Mouse (Mus musculus) cortical plate, adult 2 months (tissue): ENCODE results near the gene Tmcc2. TPM values are rescaled to one million over a fixed set of nuclear protein-coding genes. Genes with fewer than 3 reads are reported as not detected.

Experiments used
- H3K27ac ChIP-seq: fragments of 200-500 bp; 2 replicates; pipeline ENCODE4 v1.5.1; 2012; ENCODE audit warnings: low read length, control low read depth, inconsistent platforms; ENCODE audit not compliant: insufficient read depth
- H3K4me1 ChIP-seq: fragments of 200-500 bp; 2 replicates; pipeline ENCODE4 v1.6.1; 2011; ENCODE audit warnings: low read length; ENCODE audit not compliant: control insufficient read depth, insufficient read depth
- H3K4me3 ChIP-seq: fragments of 200-500 bp; 2 replicates; pipeline ENCODE4 v1.5.1; 2011; ENCODE audit warnings: mild to moderate bottlenecking, low read length, control low read depth; ENCODE audit not compliant: insufficient read depth
- CTCF ChIP-seq: fragments of 200-500 bp; IDR thresholded peaks from 2 replicates; pipeline ENCODE4 v1.5.1; 2011; ENCODE audit warnings: mild to moderate bottlenecking, control low read depth, low read length; ENCODE audit not compliant: insufficient read depth; ENCODE audit errors: extremely low read depth
- POLR2A ChIP-seq: fragments of 200-500 bp; IDR thresholded peaks from 2 replicates; pipeline ENCODE4 v1.6.1; 2011; ENCODE audit warnings: mild to moderate bottlenecking, low read length, control low read depth; ENCODE audit not compliant: insufficient read depth; ENCODE audit errors: extremely low read depth
- polyA plus RNA-seq: library from polyadenylated mRNA; depleted of rRNA; stranded (reverse); fragments of >200 nt; gene quantifications from 2 replicates; pipeline ENCODE4 v1.2.3, GENCODE M21; 2012

Tmcc2 gene
- polyA plus RNA-seq, 1 experiment: 124 TPM

DNA sequence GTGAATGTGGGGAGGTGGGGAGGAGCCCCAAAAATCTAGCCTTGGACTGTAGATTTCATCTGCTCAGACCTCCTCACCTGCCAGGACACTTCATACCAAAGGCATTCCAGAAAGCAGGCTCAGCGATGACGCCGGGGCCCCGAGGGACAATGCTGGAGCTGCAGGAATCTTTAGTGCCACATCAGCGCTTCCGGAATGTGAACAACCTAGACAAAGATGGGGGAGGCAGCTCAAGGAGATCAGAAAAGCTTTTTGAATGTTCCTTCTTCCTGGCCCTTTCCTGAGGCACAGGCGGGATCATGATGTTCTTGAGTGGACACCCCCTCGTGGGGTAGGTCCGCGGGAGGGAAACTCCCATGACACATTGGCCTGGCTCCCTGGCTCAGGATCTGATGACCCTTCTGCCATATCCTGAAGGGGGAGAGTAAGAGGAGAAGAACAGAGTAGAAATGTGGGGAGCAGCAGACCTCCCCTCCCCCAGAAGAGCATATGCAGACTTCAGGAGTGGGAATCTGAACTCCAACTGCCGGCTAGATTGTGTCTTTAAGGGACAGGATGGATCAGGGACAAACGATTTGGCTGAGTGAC is 55.6 kb downstream of the Tmcc2 start:
- Histone ChIP-seq H3K4me1 (no peaks in the 10 kb centered on the region), H3K27ac (no peak overlapping the region), H3K4me3 (no peak overlapping the region)
- no peak for TF ChIP-seq CTCF

DNA sequence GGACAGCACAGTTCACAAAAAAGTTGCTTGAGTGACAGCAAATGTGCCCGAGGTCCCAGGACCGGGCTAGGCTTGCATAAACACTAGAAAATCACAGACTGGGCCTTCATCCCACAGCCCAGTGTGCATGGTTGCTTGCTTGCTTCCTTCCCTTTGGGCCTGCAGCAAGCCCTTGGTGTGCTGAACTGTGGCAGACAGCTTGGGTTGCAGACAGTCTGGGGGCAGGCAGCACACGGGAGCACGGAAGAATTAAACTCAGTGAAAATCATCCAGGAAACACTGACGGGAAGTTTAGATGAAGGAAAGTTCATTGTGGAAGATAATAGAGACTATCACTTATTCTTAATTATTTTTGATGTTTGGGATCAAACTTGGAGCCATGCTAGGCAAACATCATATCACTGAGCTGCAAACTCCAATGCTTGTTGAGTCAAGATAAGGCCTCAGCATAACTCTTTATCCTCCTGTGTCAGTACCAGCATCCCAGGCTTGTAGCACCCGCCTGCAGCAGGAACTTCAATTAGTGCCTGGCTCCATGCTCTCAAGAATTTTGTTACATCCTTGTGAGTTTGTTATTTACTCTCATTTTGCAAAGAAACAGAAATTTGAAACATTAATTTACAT is 56.8 kb downstream of the Tmcc2 start:
- H3K4me3 ChIP-seq: no peak overlapping the region
- H3K4me1 ChIP-seq: no peaks in the 10 kb centered on the region
- TF ChIP-seq CTCF (no peak), POLR2A (no peak)
- no peak overlapping the region for H3K27ac ChIP-seq

DNA sequence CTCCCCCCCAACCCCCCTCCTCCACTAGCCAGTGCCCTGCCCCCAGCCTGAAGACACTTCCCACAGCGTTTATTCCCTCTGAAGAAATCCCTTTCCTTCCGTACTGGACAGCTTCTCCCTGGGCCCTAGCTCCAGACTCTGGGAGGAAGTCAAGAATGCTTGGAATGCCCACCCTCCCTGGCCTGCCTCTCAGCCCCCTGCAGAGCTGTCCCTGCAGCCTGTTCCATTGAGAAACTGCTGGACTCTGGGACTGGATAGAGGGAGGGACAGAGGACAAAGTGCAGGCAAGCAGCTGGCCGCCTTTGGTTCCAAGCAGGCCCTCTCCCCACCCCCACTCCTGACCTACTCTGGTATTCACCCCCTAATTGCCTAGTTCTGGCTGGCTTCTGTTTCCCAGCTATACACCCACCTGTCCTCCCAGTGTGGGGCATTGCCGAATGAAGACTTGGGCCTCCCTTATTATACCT is 57.4 kb downstream of the Tmcc2 start:
- Histone ChIP-seq H3K27ac (no peak overlapping the region), H3K4me3 (no peak overlapping the region), H3K4me1 (no peaks in the 10 kb centered on the region)
- no peak for TF ChIP-seq CTCF
- no peak for TF ChIP-seq POLR2A

DNA sequence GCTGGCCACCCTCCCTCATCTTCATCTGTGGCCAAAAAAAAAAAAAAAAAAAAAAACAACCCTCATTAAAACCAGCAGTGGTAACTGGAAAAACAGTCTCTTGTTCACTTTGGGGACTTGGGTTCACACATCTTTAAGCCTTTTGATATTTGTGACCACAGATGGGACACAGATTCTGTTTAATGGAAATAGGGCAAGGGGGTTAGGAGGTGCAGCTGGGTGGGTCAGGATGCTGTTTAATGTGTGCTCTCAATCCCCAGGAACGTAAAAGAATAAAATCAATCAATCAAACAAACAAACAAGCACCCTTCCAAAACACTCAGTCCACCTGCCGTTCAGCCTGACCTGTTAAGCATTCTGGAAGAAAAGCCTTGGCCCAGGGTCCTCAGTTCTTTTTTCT is 57.9 kb downstream of the Tmcc2 start:
- Histone ChIP-seq H3K27ac (no peak overlapping the region), H3K4me3 (no peak overlapping the region), H3K4me1 (no peaks in the 10 kb centered on the region)
- TF ChIP-seq POLR2A: no peak
- no peak for TF ChIP-seq CTCF

DNA sequence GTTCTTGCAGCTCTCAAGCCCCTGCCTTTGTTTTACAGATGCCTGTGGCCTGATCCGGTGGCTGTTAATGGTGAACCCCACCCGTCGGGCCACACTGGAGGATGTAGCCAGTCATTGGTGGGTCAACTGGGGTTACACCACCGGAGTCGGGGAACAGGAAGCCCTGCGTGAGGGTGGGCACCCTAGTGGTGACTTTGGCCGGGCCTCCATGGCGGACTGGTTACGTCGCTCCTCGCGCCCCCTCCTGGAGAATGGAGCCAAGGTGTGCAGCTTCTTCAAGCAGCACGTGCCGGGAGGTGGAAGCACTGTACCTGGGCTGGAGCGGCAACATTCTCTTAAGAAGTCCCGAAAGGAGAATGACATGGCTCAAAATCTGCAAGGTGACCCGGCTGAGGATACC is 59.8 kb downstream of the Tmcc2 start:
- Histone ChIP-seq H3K4me1 (no peaks in the 10 kb centered on the region), H3K4me3 (no peak overlapping the region), H3K27ac (no peak overlapping the region)
- no peak for TF ChIP-seq POLR2A
- TF ChIP-seq CTCF: no peak

DNA sequence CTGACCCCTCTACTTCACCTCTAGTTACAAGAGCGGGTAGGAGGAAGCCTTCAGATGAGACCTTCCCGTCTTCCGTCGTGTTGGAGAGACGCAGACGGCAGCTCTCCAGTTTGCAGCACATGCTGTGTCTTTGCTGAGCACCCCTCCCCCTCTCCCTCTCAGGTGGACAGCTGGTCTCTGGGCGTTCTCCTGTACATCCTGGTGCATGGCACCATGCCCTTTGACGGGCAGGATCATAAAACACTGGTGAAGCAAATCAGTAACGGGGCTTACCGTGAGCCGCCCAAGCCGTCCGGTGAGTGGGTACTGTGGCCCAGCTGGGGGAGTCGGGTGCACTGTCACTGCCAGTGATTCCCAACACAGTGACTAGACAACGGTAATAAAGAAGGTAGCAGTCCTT is 60.7 kb downstream of the Tmcc2 start:
- Histone ChIP-seq H3K27ac (no peak overlapping the region), H3K4me1 (no peaks in the 10 kb centered on the region), H3K4me3 (no peak overlapping the region)
- TF ChIP-seq POLR2A (no peak), CTCF (no peak)

DNA sequence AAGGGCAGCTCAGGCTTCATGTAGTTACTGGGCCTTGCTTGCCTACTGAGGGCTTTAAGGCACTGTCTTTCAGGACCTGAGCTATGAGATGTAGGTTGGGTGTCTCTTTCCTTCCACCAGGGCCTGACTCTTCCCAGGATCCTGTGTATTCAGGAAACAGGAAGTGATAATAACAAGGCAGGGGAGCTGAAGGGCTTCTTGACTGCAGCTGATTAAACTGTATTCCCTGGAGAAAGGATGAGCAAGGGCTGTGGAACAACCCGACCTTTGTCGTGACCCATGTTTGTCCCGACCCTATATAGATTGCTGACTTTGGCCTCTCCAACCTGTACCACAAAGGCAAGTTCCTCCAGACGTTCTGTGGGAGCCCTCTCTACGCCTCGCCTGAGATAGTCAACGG is 61.4 kb downstream of the Tmcc2 start:
- no peak for TF ChIP-seq POLR2A
- no peak for TF ChIP-seq CTCF
- no peak overlapping the region for H3K27ac ChIP-seq
- no peaks in the 10 kb centered on the region for H3K4me1 ChIP-seq
- no peak overlapping the region for H3K4me3 ChIP-seq

DNA sequence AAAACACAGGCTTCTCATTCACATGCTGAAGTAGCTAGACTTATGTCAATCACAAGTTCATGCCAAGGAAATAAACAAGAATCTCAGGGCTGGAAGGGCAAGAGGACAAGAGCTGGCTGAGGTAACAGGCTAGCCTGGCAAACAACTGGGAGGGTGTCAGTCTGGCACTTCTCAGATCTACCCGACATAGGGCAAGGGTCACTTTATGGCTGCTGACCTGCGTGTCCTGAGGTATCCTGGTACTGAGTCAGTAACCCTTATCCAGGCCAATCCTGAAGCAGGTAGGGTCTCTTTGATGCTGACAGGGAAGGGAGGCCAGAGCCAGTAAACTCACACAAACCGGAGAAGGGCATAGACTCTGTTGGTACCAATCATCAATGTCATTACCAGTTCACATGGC is 62.5 kb downstream of the Tmcc2 start:
- no peak overlapping the region for H3K27ac ChIP-seq
- H3K4me3 ChIP-seq: no peak overlapping the region
- TF ChIP-seq POLR2A (no peak), CTCF (no peak)
- H3K4me1 ChIP-seq: no peaks in the 10 kb centered on the region

DNA sequence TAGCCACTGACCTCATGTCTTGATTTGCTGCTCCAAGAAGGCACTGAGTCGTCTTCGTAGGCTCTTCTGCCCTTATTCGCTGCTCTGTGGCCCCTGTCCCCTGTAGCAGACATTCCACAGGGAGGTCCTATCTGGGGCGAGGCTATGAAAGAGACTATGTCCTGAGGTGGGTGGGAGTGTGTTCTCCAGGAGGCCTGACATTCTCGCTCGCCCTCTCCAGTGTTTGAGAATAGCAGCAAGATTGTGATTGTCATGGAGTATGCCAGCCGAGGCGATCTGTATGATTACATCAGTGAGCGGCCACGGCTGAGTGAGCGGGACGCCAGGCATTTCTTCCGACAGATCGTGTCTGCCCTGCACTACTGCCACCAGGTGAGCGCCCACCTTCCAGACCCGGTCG is 63.6 kb downstream of the Tmcc2 start:
- TF ChIP-seq CTCF (no peak), POLR2A (no peak)
- Histone ChIP-seq H3K4me1 (0 out of 2 replicates have a peak, but pooled peaks cover under 1% of the 10 kb centered on the region), H3K27ac (no peak overlapping the region), H3K4me3 (no peak overlapping the region)

DNA sequence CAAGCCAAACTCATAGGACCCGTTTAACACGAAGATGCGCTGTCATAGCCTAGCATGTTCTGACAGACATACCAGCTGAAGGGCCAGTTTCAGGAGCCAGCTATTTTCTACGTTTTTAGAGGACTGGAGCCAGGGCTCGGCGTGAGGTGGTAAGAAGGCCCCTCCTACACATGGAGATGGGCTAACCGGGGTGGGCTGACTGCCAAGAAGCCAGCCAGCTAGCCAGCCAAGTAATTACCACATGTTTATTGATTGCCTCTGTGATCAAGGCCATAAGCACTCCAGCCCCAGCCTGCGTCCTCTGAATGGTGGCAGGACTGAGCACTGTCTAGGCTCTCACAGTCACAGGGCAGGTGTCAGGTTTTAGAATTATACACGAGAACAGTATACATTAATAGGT is 64.3 kb downstream of the Tmcc2 start:
- Histone ChIP-seq H3K27ac (no peak overlapping the region), H3K4me3 (no peak overlapping the region), H3K4me1 (0 out of 2 replicates have a peak, but pooled peaks cover 3% of the 10 kb centered on the region)
- no peak for TF ChIP-seq CTCF
- TF ChIP-seq POLR2A: no peak
